Mouse (Mus musculus) kidney, adult 2 months (tissue): ENCODE measurements at regions not wholly inside any gene's neighbourhood (a gene's known extent, or its start where the extent isn't known, plus 50 kb on each side); places are given as distances from the start of the nearest gene placed in this dataset.

Experiments
- CTCF ChIP-seq: fragments of 200-500 bp; conservative IDR thresholded peaks from 2 replicates; pipeline ENCODE4 v1.5.1; 2011; ENCODE audit warnings: low read depth, mild to moderate bottlenecking, control low read depth, low read length, moderate library complexity, mixed read lengths; ENCODE audit not compliant: insufficient read depth, insufficient read length
- POLR2A ChIP-seq: fragments of 200-500 bp; IDR thresholded peaks from one replicate; pipeline ENCODE4 v1.6.1; 2011; ENCODE audit warnings: low read depth, low read length, control low read depth

- TF ChIP-seq POLR2A = no peak
- TF ChIP-seq CTCF = no peak
Observed at GRCm38 (mm10) chr15:8850996-8851395, 116.8 kb upstream of the Ranbp3l start.
